Mouse (Mus musculus) thymus, adult 2 months (tissue): ENCODE results near the gene Gm5134.

Source experiments
- CTCF ChIP-seq: fragments of 200-500 bp; IDR thresholded peaks from 2 replicates; pipeline ENCODE4 v1.5.1; 2012; ENCODE audit warnings: mild to moderate bottlenecking, control low read depth, low read length, moderate library complexity, borderline replicate concordance; ENCODE audit not compliant: control insufficient read depth, poor library complexity, insufficient read depth; ENCODE audit errors: extremely low read depth
- POLR2A ChIP-seq: fragments of 200-500 bp; IDR thresholded peaks from 2 replicates; pipeline ENCODE4 v1.6.1; 2012; ENCODE audit warnings: mild to moderate bottlenecking, low read length, control low read depth, moderate library complexity; ENCODE audit not compliant: control insufficient read depth, poor library complexity, insufficient read depth; ENCODE audit errors: extremely low read depth

DNA sequence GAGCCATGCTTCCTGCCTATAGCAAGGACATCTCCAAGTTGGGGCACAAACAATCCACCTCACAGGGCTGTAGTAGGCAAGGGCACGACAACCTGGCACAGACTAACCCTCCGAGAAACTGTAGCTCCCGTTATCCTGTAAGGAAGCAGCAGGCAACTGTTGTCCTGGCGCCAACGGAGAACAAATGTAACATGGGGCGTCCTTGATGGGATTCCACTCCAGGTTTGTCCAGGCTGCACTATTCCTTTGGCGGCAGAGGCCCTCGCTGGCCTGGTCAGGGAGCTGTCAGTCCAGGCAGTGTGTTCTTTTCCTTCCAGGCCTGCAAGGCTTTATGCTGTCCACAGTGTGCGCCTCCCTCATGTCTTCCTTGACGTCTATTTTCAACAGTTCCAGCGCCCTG is 41.1 kb downstream of the Gm5134 start:
- TF ChIP-seq CTCF (no peak), POLR2A (no peak)
